Mouse (Mus musculus): ENCODE results near the gene Uggt1. TPM values are rescaled to one million over a fixed set of nuclear protein-coding genes. Genes with fewer than 3 reads are reported as not detected.
A peak's percentile ranks its signal among the peaks of the same experiment; 100 is the strongest.

Gene Uggt1
- polyA plus RNA-seq, 1 experiment from 2014 or later, result 29.1 TPM

- peaks cover 24% of the 10 kb centered on the region; the same call in 1 of the 2 replicates for H3K36me3 ChIP-seq (ENCODE audit: insufficient read depth, low read length)
- WGBS, result 90% methylated on average over 6 of the region's 6 CpGs
Observed at GRCm38 (mm10) chr1:36172941-36173340, 71.6 kb downstream of the Uggt1 start.

GRCm38 (mm10) chr1:36162687-36163086, 81.8 kb downstream of the Uggt1 start:
- H3K27ac ChIP-seq (ENCODE audit: low read length), result no peak overlapping the region
- no peaks in the 10 kb centered on the region for H3K9me3 ChIP-seq (ENCODE audit: low read length)
- 71% methylated on average over 8 of the region's 8 CpGs for WGBS
- DNase-seq (ENCODE audit: low spot score) (peak; percentile 67), ATAC-seq (peak; percentile 90)
- H3K27me3 ChIP-seq (replicated peaks; ENCODE audit: insufficient read depth, low read length), result no peaks in the 10 kb centered on the region
- TF ChIP-seq CTCF (IDR thresholded peaks at IDR 0.05), result no peak
- TF ChIP-seq EP300 (IDR thresholded peaks at IDR 0.05), result peak; percentile 18; the same call in 1 of the 2 replicates
- H3K9ac ChIP-seq (replicated peaks; ENCODE audit: low read depth), result no peak overlapping the region
- H3K36me3 ChIP-seq (ENCODE audit: insufficient read depth, low read length), result peaks cover 19% of the 10 kb centered on the region
- H3K4me3 ChIP-seq (ENCODE audit: low read depth, low read length), result no peak overlapping the region
- no peaks in the 10 kb centered on the region for H3K4me1 ChIP-seq (ENCODE audit: insufficient read depth, low read depth, low read length)
- H3K4me2 ChIP-seq (replicated peaks; ENCODE audit: low read depth, low read length), result no peak overlapping the region

More at GRCm38 (mm10) chr1:36172941-36173340, 71.6 kb downstream of the Uggt1 start:
- no peak overlapping the region for H3K4me3 ChIP-seq (ENCODE audit: low read depth, low read length)
- no peaks in the 10 kb centered on the region for H3K4me1 ChIP-seq (ENCODE audit: insufficient read depth, low read depth, low read length)
- TF ChIP-seq EP300 (IDR thresholded peaks at IDR 0.05) (no peak), CTCF (IDR thresholded peaks at IDR 0.05) (no peak)
- H3K9ac ChIP-seq (replicated peaks; ENCODE audit: low read depth), result no peak overlapping the region
- ATAC-seq (no peak), DNase-seq (ENCODE audit: low spot score) (no peak)
- H3K27ac ChIP-seq (ENCODE audit: low read length), result no peak overlapping the region
- no peaks in the 10 kb centered on the region for H3K27me3 ChIP-seq (replicated peaks; ENCODE audit: insufficient read depth, low read length)
- no peak overlapping the region for H3K4me2 ChIP-seq (replicated peaks; ENCODE audit: low read depth, low read length)
- H3K9me3 ChIP-seq (ENCODE audit: low read length), result no peaks in the 10 kb centered on the region

- ATAC-seq (no peak), DNase-seq (ENCODE audit: low spot score) (no peak)
- Histone ChIP-seq H3K36me3 (ENCODE audit: insufficient read depth, low read length) (peaks cover 25% of the 10 kb centered on the region), H3K27ac (ENCODE audit: low read length) (no peak overlapping the region), H3K4me2 (replicated peaks; ENCODE audit: low read depth, low read length) (no peak overlapping the region), H3K9ac (replicated peaks; ENCODE audit: low read depth) (no peak overlapping the region), H3K4me1 (ENCODE audit: insufficient read depth, low read depth, low read length) (no peaks in the 10 kb centered on the region), H3K4me3 (ENCODE audit: low read depth, low read length) (no peak overlapping the region), H3K27me3 (replicated peaks; ENCODE audit: insufficient read depth, low read length) (no peaks in the 10 kb centered on the region), H3K9me3 (ENCODE audit: low read length) (no peaks in the 10 kb centered on the region)
- 84% methylated on average over 9 of the region's 9 CpGs for WGBS
- TF ChIP-seq EP300 (IDR thresholded peaks at IDR 0.05) (no peak), CTCF (IDR thresholded peaks at IDR 0.05) (no peak)
Observed at GRCm38 (mm10) chr1:36161208-36161607, 83.3 kb downstream of the Uggt1 start.

GRCm38 (mm10) chr1:36160246-36160645, 84.3 kb downstream of the Uggt1 start:
- TF ChIP-seq CTCF (IDR thresholded peaks at IDR 0.05), result no peak
- TF ChIP-seq EP300 (IDR thresholded peaks at IDR 0.05), result no peak
- Histone ChIP-seq H3K27me3 (replicated peaks; ENCODE audit: insufficient read depth, low read length) (no peaks in the 10 kb centered on the region), H3K27ac (ENCODE audit: low read length) (no peak overlapping the region), H3K9ac (replicated peaks; ENCODE audit: low read depth) (no peak overlapping the region), H3K4me2 (replicated peaks; ENCODE audit: low read depth, low read length) (no peak overlapping the region), H3K4me3 (ENCODE audit: low read depth, low read length) (no peak overlapping the region), H3K36me3 (ENCODE audit: insufficient read depth, low read length) (peaks cover 27% of the 10 kb centered on the region), H3K4me1 (ENCODE audit: insufficient read depth, low read depth, low read length) (no peaks in the 10 kb centered on the region), H3K9me3 (ENCODE audit: low read length) (no peaks in the 10 kb centered on the region)
- DNase-seq (ENCODE audit: low spot score) (no peak), ATAC-seq (no peak)
- WGBS, result 77% methylated on average over 8 of the region's 8 CpGs

GRCm38 (mm10) chr1:36149411-36149810, 95.1 kb downstream of the Uggt1 start:
- Histone ChIP-seq H3K27me3 (replicated peaks; ENCODE audit: insufficient read depth, low read length) (no peaks in the 10 kb centered on the region), H3K36me3 (ENCODE audit: insufficient read depth, low read length) (peaks cover 59% of the 10 kb centered on the region; the same call in 1 of the 2 replicates), H3K4me2 (replicated peaks; ENCODE audit: low read depth, low read length) (no peak overlapping the region), H3K9me3 (ENCODE audit: low read length) (no peaks in the 10 kb centered on the region), H3K9ac (replicated peaks; ENCODE audit: low read depth) (no peak overlapping the region), H3K4me1 (ENCODE audit: insufficient read depth, low read depth, low read length) (no peaks in the 10 kb centered on the region), H3K4me3 (ENCODE audit: low read depth, low read length) (no peak overlapping the region), H3K27ac (ENCODE audit: low read length) (no peak overlapping the region)
- ATAC-seq (no peak), DNase-seq (ENCODE audit: low spot score) (no peak)
- 67% methylated on average over 1 of the region's 1 CpGs for WGBS
- TF ChIP-seq EP300 (IDR thresholded peaks at IDR 0.05), result no peak
- TF ChIP-seq CTCF (IDR thresholded peaks at IDR 0.05), result peak; percentile 65

- Histone ChIP-seq H3K4me2 (replicated peaks; ENCODE audit: low read depth, low read length) (no peak overlapping the region), H3K4me3 (ENCODE audit: low read depth, low read length) (no peak overlapping the region), H3K27ac (ENCODE audit: low read length) (no peak overlapping the region), H3K9ac (replicated peaks; ENCODE audit: low read depth) (no peak overlapping the region), H3K9me3 (ENCODE audit: low read length) (no peaks in the 10 kb centered on the region), H3K27me3 (replicated peaks; ENCODE audit: insufficient read depth, low read length) (no peaks in the 10 kb centered on the region), H3K4me1 (ENCODE audit: insufficient read depth, low read depth, low read length) (no peaks in the 10 kb centered on the region), H3K36me3 (ENCODE audit: insufficient read depth, low read length) (peaks cover 60% of the 10 kb centered on the region; the same call in 1 of the 2 replicates)
- WGBS, result 57% methylated on average over 2 of the region's 2 CpGs
- no peak for TF ChIP-seq CTCF (IDR thresholded peaks at IDR 0.05)
- no peak for TF ChIP-seq EP300 (IDR thresholded peaks at IDR 0.05)
- no peak for ATAC-seq
- DNase-seq (ENCODE audit: low spot score), result no peak
Observed at GRCm38 (mm10) chr1:36148809-36149208, 95.7 kb downstream of the Uggt1 start.

GRCm38 (mm10) chr1:36145050-36145449, 99.5 kb downstream of the Uggt1 start:
- no peak overlapping the region for H3K4me2 ChIP-seq (replicated peaks; ENCODE audit: low read depth, low read length)
- no peak overlapping the region for H3K27ac ChIP-seq (ENCODE audit: low read length)
- peak; percentile 57 for DNase-seq (ENCODE audit: low spot score)
- 16% methylated on average over 1 of the region's 1 CpGs for WGBS
- peaks cover 37% of the 10 kb centered on the region for H3K36me3 ChIP-seq (ENCODE audit: insufficient read depth, low read length)
- TF ChIP-seq CTCF (IDR thresholded peaks at IDR 0.05) (peak; percentile 67), EP300 (IDR thresholded peaks at IDR 0.05) (no peak)
- no peaks in the 10 kb centered on the region for H3K9me3 ChIP-seq (ENCODE audit: low read length)
- no peaks in the 10 kb centered on the region for H3K27me3 ChIP-seq (replicated peaks; ENCODE audit: insufficient read depth, low read length)
- no peak for ATAC-seq
- no peak overlapping the region for H3K9ac ChIP-seq (replicated peaks; ENCODE audit: low read depth)
- H3K4me1 ChIP-seq (ENCODE audit: insufficient read depth, low read depth, low read length), result no peaks in the 10 kb centered on the region
- no peak overlapping the region for H3K4me3 ChIP-seq (ENCODE audit: low read depth, low read length)

Measured in lung, postnatal 0 days (tissue).